Mouse (Mus musculus) CD4-positive, CD25-positive, alpha-beta regulatory T cell, adult 9 weeks (primary cell): ENCODE results near the gene Edn3. TPM values are rescaled to one million over a fixed set of nuclear protein-coding genes. Genes with fewer than 3 reads are reported as not detected.

ENCODE experiments used
- polyA plus RNA-seq: library from polyadenylated mRNA; unstranded; fragments of 100-300 nt; shearing (Covaris generic); gene quantifications from one replicate; pipeline ENCODE4 v1.2.1, GENCODE M21; 2017

Gene Edn3
- 0.47 TPM for polyA plus RNA-seq

DNA sequence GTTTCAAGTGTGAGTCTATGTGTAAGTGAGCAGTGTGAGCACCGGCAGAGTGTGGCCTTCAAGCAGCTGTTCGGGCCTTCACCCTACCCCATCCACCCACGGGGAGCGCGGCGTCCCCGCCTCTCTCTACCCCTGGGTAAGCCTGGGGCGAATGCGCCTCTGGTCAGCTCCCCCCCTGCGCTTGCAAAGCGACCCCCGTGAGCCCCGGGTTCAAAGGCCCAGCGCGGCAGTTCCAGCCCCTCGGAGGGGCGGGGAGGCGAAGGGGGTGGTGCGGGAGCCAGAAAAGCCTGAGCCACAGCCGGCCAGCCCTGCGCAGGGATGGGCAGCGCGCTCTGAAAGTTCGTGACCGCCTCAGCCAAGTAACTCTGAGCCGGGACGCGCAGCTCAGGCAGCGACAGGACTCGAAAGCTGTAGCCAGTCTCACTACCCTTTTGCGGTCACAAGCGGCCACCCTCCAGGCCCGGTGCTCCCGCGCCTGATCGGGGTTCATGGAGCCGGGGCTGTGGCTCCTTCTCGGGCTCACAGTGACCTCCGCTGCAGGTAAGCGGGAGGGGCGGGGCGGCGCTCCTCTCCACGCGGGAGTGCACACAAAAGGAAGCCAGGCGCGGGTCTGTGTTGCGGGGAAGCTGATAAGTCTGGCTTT, at the start of gene Edn3:
TSS of gene Edn3 (plus strand) at position 141 of the 643 bp plus-strand sequence.

Other genes starting within 250 kb of the Edn3 start
- 16.1 TPM for gene Zfp831, start 117.1 kb upstream of the Edn3 start, polyA plus RNA-seq
- not detected for gene Gm14444, start 249.6 kb downstream of the Edn3 start, polyA plus RNA-seq